In genomic region chr13:70621509-70621908, GRCm38 (mm10) we compare ENCODE assay signal across 14 mouse cellular contexts.
"Had no signal": no experiment of that assay in that cellular context is flagged by ENCODE, and none has a peak within 500 bp of the region (broad histone marks: within the 10 kb centered on the region; RNA-seq: fewer than 3 reads in every experiment).

No protein-coding gene starts in this region.

- H3K27me3 ChIP-seq: midbrain, embryonic 12.5 days; neural tube, embryonic 12.5 days; stomach, embryonic 15.5 days had no signal

- H3K9me3 ChIP-seq: midbrain, embryonic 10.5 days; midbrain, embryonic 12.5 days; neural tube, embryonic 12.5 days; stomach, embryonic 15.5 days had no signal

- ATAC-seq: midbrain, embryonic 16.5 days had no signal

- H3K4me1 ChIP-seq: midbrain, embryonic 10.5 days; midbrain, embryonic 12.5 days; neural tube, embryonic 12.5 days; stomach, embryonic 15.5 days had no signal

- H3K27ac ChIP-seq: midbrain, embryonic 10.5 days; midbrain, embryonic 12.5 days; neural tube, embryonic 12.5 days; stomach, embryonic 15.5 days had no signal

- H3K9ac ChIP-seq: lung, embryonic 14.5 days; midbrain, embryonic 12.5 days; neural tube, embryonic 12.5 days; stomach, embryonic 15.5 days had no signal

- H3K4me3 ChIP-seq: midbrain, embryonic 10.5 days; midbrain, embryonic 12.5 days; neural tube, embryonic 12.5 days; stomach, embryonic 15.5 days had no signal

- DNase-seq: lung, adult 18-20 months; lung, embryonic 14.5 days; lung, postnatal 10 days; lung, postnatal 4 days; midbrain, embryonic 14.5 days; right cerebral cortex, postnatal 14 days; thymus, adult 18-20 months; thymus, postnatal 25 days; thymus, postnatal 4 days had no signal

- H3K4me2 ChIP-seq: lung, embryonic 14.5 days; midbrain, embryonic 12.5 days; neural tube, embryonic 12.5 days; stomach, embryonic 15.5 days had no signal
